Mouse (Mus musculus) limb, embryonic 12.5 days (tissue): ENCODE measurements around the gene Tatdn3. TPM values are rescaled to one million over a fixed set of nuclear protein-coding genes. Genes with fewer than 3 reads are reported as not detected.

Experiments
- ATAC-seq: fragments of 200-750 bp; cut with Nextera tagmentation; 2 replicates; pipeline ENCODE4 v1.8.0; 2017; ENCODE audit warnings: low read depth, moderate TSS enrichment; ENCODE audit not compliant: insufficient number of reproducible peaks, insufficient read depth, low FRiP score, low TSS enrichment
- H3K27ac ChIP-seq: fragments of 300-500 bp; sonication (generic); 2 replicates; pipeline ENCODE4 v1.5.1; 2016; ENCODE audit warnings: mild to moderate bottlenecking, moderate library complexity
- H3K27me3 ChIP-seq: fragments of 300-500 bp; sonication (generic); 2 replicates; pipeline ENCODE4 v1.6.1; 2016; ENCODE audit warnings: mild to moderate bottlenecking, moderate library complexity
- H3K36me3 ChIP-seq: fragments of 300-500 bp; sonication (generic); 2 replicates; pipeline ENCODE4 v1.6.1; 2016; ENCODE audit warnings: mild to moderate bottlenecking, moderate library complexity
- H3K4me1 ChIP-seq: fragments of 300-500 bp; sonication (generic); replicated peaks from 2 replicates; pipeline ENCODE4 v1.6.1; 2016
- H3K4me2 ChIP-seq: fragments of 300-500 bp; sonication (generic); 2 replicates; pipeline ENCODE4 v1.6.1; 2016; ENCODE audit warnings: mild to moderate bottlenecking, moderate library complexity
- H3K4me3 ChIP-seq: fragments of 300-500 bp; sonication (generic); replicated peaks from 2 replicates; pipeline ENCODE4 v1.5.1; 2016; ENCODE audit warnings: mild to moderate bottlenecking
- H3K9ac ChIP-seq: fragments of 300-500 bp; sonication (generic); replicated peaks from 2 replicates; pipeline ENCODE4 v1.6.1; 2016; ENCODE audit warnings: mild to moderate bottlenecking, moderate library complexity
- H3K9me3 ChIP-seq: fragments of 300-500 bp; sonication (generic); 2 replicates; pipeline ENCODE4 v1.6.1; 2016; ENCODE audit warnings: mild to moderate bottlenecking, moderate library complexity
- WGBS: fragments of 180-500 bp; shearing (Covaris S2); methylation state at CpG from one replicate; pipeline ENCODE4 v1.1.7; 2016; 5-methylcytosine and 5-hydroxymethylcytosine counted together
- polyA plus RNA-seq: library from polyadenylated mRNA; unstranded; fragments of >200 nt; fragmentation: Nextera tagmentation; extraction: Ambion mirVana; gene quantifications from 2 replicates; pipeline ENCODE4 v1.2.1, GENCODE M21; 2016

Tatdn3 gene
- polyA plus RNA-seq, 1 experiment from 2014 or later, result 16.2 TPM

- 96% methylated on average over 3 of the region's 3 CpGs for WGBS
- Histone ChIP-seq H3K9me3 (no peaks in the 10 kb centered on the region), H3K4me1 (no peaks in the 10 kb centered on the region), H3K4me3 (no peak overlapping the region), H3K27me3 (no peaks in the 10 kb centered on the region), H3K9ac (no peak overlapping the region), H3K36me3 (peaks cover 56% of the 10 kb centered on the region), H3K4me2 (no peak overlapping the region), H3K27ac (no peak overlapping the region)
- no peak for ATAC-seq
These were observed 48.5 kb downstream of the Tatdn3 start for GRCm38 (mm10) chr1:191014271-191014670.

GRCm38 (mm10) chr1:191008707-191009106 is 54.0 kb downstream of the Tatdn3 start:
- Histone ChIP-seq H3K27me3 (no peaks in the 10 kb centered on the region), H3K4me1 (no peaks in the 10 kb centered on the region), H3K36me3 (peaks cover 75% of the 10 kb centered on the region), H3K4me2 (no peak overlapping the region), H3K27ac (no peak overlapping the region), H3K9ac (no peak overlapping the region), H3K9me3 (no peaks in the 10 kb centered on the region), H3K4me3 (no peak overlapping the region)
- ATAC-seq, result no peak
- 97% methylated on average over 5 of the region's 5 CpGs for WGBS

- ATAC-seq, result no peak
- 60% methylated on average over 6 of the region's 6 CpGs for WGBS
- peaks cover 18% of the 10 kb centered on the region for H3K36me3 ChIP-seq
These were observed 60.5 kb downstream of the Tatdn3 start for GRCm38 (mm10) chr1:191002201-191002600.

DNA sequence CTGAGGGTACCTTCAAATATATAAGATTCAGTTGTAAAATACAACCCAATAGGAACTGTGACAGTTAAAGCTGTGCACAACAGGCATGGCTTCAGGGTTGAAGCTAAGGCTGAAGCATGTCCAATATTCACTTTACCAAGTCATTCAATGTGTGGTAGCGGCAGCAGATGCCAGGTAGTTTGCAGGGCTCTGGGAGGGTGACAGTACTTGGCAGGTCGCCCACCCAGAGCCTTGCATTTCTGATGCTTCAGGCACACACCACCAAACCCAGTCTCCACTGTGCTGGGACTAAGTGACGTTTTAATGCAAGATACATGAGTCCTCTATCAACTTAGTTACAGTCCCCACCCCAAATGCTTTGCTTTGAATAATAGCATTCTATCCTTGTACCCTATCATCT is 62.0 kb downstream of the Tatdn3 start:
- peaks cover 13% of the 10 kb centered on the region for H3K9me3 ChIP-seq
- WGBS, result 74% methylated on average over 3 of the region's 3 CpGs
- no peaks in the 10 kb centered on the region for H3K27me3 ChIP-seq
- no peak overlapping the region for H3K9ac ChIP-seq
- peaks cover 15% of the 10 kb centered on the region; the same call in 1 of the 2 replicates for H3K36me3 ChIP-seq
- ATAC-seq, result no peak
- no peak overlapping the region for H3K27ac ChIP-seq
- no peak overlapping the region for H3K4me2 ChIP-seq
- H3K4me1 ChIP-seq, result no peaks in the 10 kb centered on the region
- no peak overlapping the region for H3K4me3 ChIP-seq

More at GRCm38 (mm10) chr1:191002201-191002600, 60.5 kb downstream of the Tatdn3 start:
- Histone ChIP-seq H3K9me3 (peaks cover 13% of the 10 kb centered on the region), H3K27ac (no peak overlapping the region), H3K9ac (no peak overlapping the region), H3K4me3 (no peak overlapping the region), H3K4me1 (no peaks in the 10 kb centered on the region), H3K4me2 (no peak overlapping the region), H3K27me3 (no peaks in the 10 kb centered on the region)

DNA sequence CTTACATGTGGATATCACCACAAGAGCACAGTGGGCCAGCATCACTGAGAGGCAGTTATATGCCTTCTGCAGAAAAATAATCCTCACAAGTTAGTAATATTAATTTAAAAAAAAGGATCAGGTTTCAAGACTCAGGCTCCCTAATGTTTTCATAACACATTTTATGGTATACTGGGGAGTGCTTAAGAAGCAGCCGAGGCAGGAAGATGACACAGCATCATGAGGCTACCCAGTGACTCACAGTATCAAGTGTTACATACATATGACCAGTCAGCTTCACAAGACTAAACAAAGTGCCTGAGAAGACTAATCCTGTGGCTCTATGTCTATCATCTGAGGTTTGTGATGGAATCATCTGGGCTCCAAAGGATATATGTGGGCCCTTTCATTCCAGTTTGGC is 64.7 kb downstream of the Tatdn3 start:
- H3K27me3 ChIP-seq, result no peaks in the 10 kb centered on the region
- no peak overlapping the region for H3K27ac ChIP-seq
- 77% methylated on average over 1 of the region's 1 CpGs for WGBS
- no peaks in the 10 kb centered on the region for H3K4me1 ChIP-seq
- no peak for ATAC-seq
- no peak overlapping the region for H3K4me3 ChIP-seq
- peaks cover 13% of the 10 kb centered on the region for H3K9me3 ChIP-seq
- no peaks in the 10 kb centered on the region for H3K36me3 ChIP-seq
- H3K9ac ChIP-seq, result no peak overlapping the region
- H3K4me2 ChIP-seq, result no peak overlapping the region

DNA sequence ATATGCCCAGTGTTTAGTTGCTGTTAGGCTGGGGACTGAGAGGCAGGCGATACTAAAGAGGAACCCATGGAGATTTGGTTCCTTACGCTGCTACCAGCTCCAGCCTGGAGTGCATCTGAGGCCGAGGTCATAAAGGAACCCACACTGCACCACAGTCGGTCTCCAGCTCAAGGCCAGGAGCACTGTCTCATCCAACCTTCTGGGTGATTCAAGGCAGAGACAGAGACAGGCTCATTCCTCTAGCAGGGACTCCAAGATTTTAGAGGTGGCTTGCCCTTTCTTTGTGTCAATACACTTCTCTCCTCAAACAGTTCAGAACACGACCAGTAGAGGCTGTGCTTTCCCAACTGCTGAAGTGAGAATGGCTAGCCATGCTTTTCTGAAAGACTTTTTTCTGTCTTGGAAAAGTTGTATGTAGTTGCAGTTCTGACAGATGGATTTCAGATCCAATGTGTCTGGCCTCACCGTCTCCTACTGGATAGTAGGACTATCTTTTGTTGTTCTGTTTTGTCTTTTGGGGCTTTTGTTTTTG is 66.3 kb downstream of the Tatdn3 start:
- WGBS, result 75% methylated on average over 6 of the region's 6 CpGs
- ATAC-seq, result no peak
- no peak overlapping the region for H3K4me2 ChIP-seq

More for the DNA sequence above, 66.3 kb downstream of the Tatdn3 start:
- Histone ChIP-seq H3K9me3 (peaks cover 13% of the 10 kb centered on the region), H3K27me3 (no peaks in the 10 kb centered on the region), H3K36me3 (no peaks in the 10 kb centered on the region), H3K4me1 (no peaks in the 10 kb centered on the region), H3K9ac (no peak overlapping the region), H3K4me3 (no peak overlapping the region), H3K27ac (no peak overlapping the region)

Other genes starting within 250 kb of the Tatdn3 start
- 17.8 and 20.6 TPM in 2 replicates for gene Rps6kc1, start 151.2 kb downstream of the Tatdn3 start, polyA plus RNA-seq
- 60.6 and 61.7 TPM in 2 replicates for gene Angel2, start 137.8 kb downstream of the Tatdn3 start, polyA plus RNA-seq
- 81.8 and 82.0 TPM in 2 replicates for gene Vash2, start 83.6 kb downstream of the Tatdn3 start, polyA plus RNA-seq
- gene Flvcr1, start 36.8 kb downstream of the Tatdn3 start, polyA plus RNA-seq, result 7.3 and 8.4 TPM in 2 replicates
- 0.59 TPM in 1 of 2 replicates, not detected in the other for gene Spata45, start 26.3 kb downstream of the Tatdn3 start, polyA plus RNA-seq
- gene Nsl1, start 80 bp upstream of the Tatdn3 start, polyA plus RNA-seq, result 31.3 and 33.2 TPM in 2 replicates
- 11.0 and 12.2 TPM in 2 replicates for gene Batf3, start 34.9 kb upstream of the Tatdn3 start, polyA plus RNA-seq
- gene Fam71a, start 101.9 kb upstream of the Tatdn3 start, polyA plus RNA-seq, result not detected in 2 replicates
- 1.9 and 2.9 TPM in 2 replicates for gene Atf3, start 155.1 kb upstream of the Tatdn3 start, polyA plus RNA-seq